Mouse (Mus musculus) hindbrain, embryonic 11.5 days (tissue): ENCODE measurements around the gene Tubb2a. TPM values are rescaled to one million over a fixed set of nuclear protein-coding genes. Genes with fewer than 3 reads are reported as not detected.

Experiments
- ATAC-seq: fragments of 200-750 bp; cut with Nextera tagmentation; 2 replicates; pipeline ENCODE4 v1.8.0; 2017; ENCODE audit warnings: mild to moderate bottlenecking, moderate TSS enrichment, moderate library complexity; ENCODE audit not compliant: low FRiP score
- DNase-seq: peaks from one replicate; pipeline ENCODE4 v3.0.0-alpha.2; 2015; ENCODE audit warnings: low spot score
- H3K27ac ChIP-seq: fragments of 300-500 bp; sonication (generic); 2 replicates; pipeline ENCODE4 v1.5.1; 2014; ENCODE audit warnings: mild to moderate bottlenecking, low read depth, low read length
- H3K27me3 ChIP-seq: fragments of 300-500 bp; sonication (generic); 2 replicates; pipeline ENCODE4 v1.6.1; 2014; ENCODE audit warnings: mild to moderate bottlenecking, low read length, moderate library complexity, mixed read lengths; ENCODE audit not compliant: control insufficient read depth, insufficient read depth
- H3K36me3 ChIP-seq: fragments of 300-500 bp; sonication (generic); 2 replicates; pipeline ENCODE4 v1.6.1; 2014; ENCODE audit warnings: mild to moderate bottlenecking, low read length, moderate library complexity, mixed read lengths; ENCODE audit not compliant: control insufficient read depth, insufficient read depth
- H3K4me1 ChIP-seq: fragments of 300-500 bp; sonication (generic); replicated peaks from 2 replicates; pipeline ENCODE4 v1.6.1; 2014; ENCODE audit warnings: low read length, mixed read lengths; ENCODE audit not compliant: control insufficient read depth, insufficient read depth
- H3K4me2 ChIP-seq: fragments of 300-500 bp; sonication (generic); replicated peaks from 2 replicates; pipeline ENCODE4 v1.6.1; 2014; ENCODE audit warnings: mild to moderate bottlenecking, low read depth, low read length
- H3K4me3 ChIP-seq: fragments of 300-500 bp; sonication (generic); 2 replicates; pipeline ENCODE4 v1.5.1; 2014; ENCODE audit warnings: low read depth, low read length
- H3K9ac ChIP-seq: fragments of 300-500 bp; sonication (generic); 2 replicates; pipeline ENCODE4 v1.6.1; 2014; ENCODE audit warnings: low read depth, low read length
- H3K9me3 ChIP-seq: fragments of 300-500 bp; sonication (generic); 2 replicates; pipeline ENCODE4 v1.6.1; 2016; ENCODE audit warnings: low read length; ENCODE audit not compliant: control insufficient read depth
- WGBS: fragments of 180-500 bp; shearing (Covaris S2); extraction: QIAGEN DNeasy Blood & Tissue Kit; methylation state at CpG from one replicate; pipeline ENCODE4 v1.1.7; 2014; 5-methylcytosine and 5-hydroxymethylcytosine counted together
- polyA plus RNA-seq: library from polyadenylated mRNA; unstranded; fragments of >200 nt; fragmentation: Nextera tagmentation; extraction: Ambion mirVana; gene quantifications from 2 replicates; pipeline ENCODE4 v1.2.1, GENCODE M21; 2014

The Tubb2a gene
- polyA plus RNA-seq, 1 experiment from 2014 or later, result 422 TPM

- Histone ChIP-seq H3K9ac (no peak overlapping the region), H3K27ac (no peak overlapping the region), H3K4me3 (no peak overlapping the region), H3K36me3 (no peaks in the 10 kb centered on the region), H3K4me1 (no peaks in the 10 kb centered on the region), H3K27me3 (no peaks in the 10 kb centered on the region), H3K9me3 (no peaks in the 10 kb centered on the region), H3K4me2 (no peak overlapping the region)
- WGBS, result 90% methylated on average over 5 of the region's 5 CpGs
- no peak for ATAC-seq
- no peak for DNase-seq
Measured at GRCm38 (mm10) chr13:34112369-34113081, 34.7 kb upstream of the Tubb2a start.

DNA sequence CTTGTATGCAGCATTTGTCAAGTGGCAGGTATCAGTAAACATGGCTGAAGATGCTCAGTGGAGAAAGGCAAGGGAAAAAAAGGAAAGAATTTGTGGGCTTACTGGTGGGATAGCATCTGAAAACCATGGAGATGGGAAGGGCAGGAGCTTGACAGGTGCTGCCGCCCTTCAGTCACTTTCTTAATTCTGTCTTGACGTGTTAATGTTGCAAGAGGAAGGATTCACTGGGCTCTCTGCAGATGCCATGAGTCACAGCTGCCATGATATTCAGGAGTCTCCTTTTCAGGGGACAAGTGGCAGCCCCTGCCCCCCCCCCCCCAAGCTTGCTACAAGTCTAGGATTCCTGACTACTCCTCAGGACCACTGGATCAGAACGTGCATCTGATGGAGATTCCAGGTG lies 34.1 kb upstream of the Tubb2a start:
- Histone ChIP-seq H3K27ac (no peak overlapping the region), H3K36me3 (no peaks in the 10 kb centered on the region), H3K4me3 (no peak overlapping the region), H3K27me3 (no peaks in the 10 kb centered on the region), H3K9ac (no peak overlapping the region), H3K4me2 (no peak overlapping the region), H3K4me1 (no peaks in the 10 kb centered on the region), H3K9me3 (no peaks in the 10 kb centered on the region)
- DNase-seq (no peak), ATAC-seq (no peak)
- 82% methylated on average over 3 of the region's 3 CpGs for WGBS

DNA sequence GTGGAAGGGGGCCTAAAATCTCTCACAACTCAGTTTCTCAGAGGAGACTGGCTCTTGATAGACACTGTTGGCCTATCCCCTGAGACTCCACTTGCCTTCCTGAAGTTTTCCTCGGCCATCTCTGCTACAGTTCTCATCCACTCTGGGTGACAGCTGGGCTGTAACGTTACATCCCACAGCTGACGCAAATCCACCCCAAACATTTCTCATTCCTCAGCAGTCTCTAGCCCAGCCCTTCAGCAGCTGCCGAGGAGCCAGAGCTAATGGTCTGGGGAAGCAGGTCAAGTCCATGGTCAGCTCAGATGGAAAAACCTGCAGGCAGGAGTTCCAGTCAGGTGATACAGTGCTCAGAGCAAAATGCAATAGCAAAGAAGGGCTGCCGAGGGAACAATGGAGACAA lies 33.2 kb upstream of the Tubb2a start:
- H3K27ac ChIP-seq, result no peak overlapping the region
- no peak overlapping the region for H3K9ac ChIP-seq
- ATAC-seq (no peak), DNase-seq (no peak)
- H3K4me1 ChIP-seq, result no peaks in the 10 kb centered on the region
- no peaks in the 10 kb centered on the region for H3K9me3 ChIP-seq
- no peak overlapping the region for H3K4me2 ChIP-seq
- H3K27me3 ChIP-seq, result no peaks in the 10 kb centered on the region
- no peak overlapping the region for H3K4me3 ChIP-seq
- no peaks in the 10 kb centered on the region for H3K36me3 ChIP-seq
- 76% methylated on average over 5 of the region's 5 CpGs for WGBS

DNA sequence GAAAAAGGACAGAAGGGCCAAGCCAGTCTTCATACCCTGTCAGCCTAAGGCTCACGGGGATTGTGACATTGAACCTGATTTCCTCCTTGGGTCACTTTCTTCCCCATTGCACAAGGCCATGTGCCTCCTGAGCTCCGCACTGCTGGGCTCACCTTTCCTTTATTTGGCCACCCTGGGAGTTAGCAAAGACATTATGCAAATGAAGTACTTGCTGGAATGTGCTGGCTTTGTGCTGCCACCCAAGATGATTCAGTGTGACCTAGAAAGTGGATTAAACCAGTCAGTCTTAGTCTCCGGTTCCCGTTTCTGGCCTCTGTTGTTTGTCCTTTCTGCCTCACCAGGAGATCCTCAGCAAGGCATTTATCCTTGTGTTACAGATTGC lies 31.9 kb upstream of the Tubb2a start:
- H3K4me2 ChIP-seq, result no peak overlapping the region
- H3K4me3 ChIP-seq, result no peak overlapping the region
- H3K9me3 ChIP-seq, result no peaks in the 10 kb centered on the region
- ATAC-seq, result no peak
- DNase-seq, result no peak
- H3K9ac ChIP-seq, result no peak overlapping the region
- WGBS, result 44% methylated on average over 4 of the region's 4 CpGs
- no peak overlapping the region for H3K27ac ChIP-seq
- no peaks in the 10 kb centered on the region for H3K27me3 ChIP-seq
- H3K36me3 ChIP-seq, result no peaks in the 10 kb centered on the region
- H3K4me1 ChIP-seq, result no peaks in the 10 kb centered on the region

DNA sequence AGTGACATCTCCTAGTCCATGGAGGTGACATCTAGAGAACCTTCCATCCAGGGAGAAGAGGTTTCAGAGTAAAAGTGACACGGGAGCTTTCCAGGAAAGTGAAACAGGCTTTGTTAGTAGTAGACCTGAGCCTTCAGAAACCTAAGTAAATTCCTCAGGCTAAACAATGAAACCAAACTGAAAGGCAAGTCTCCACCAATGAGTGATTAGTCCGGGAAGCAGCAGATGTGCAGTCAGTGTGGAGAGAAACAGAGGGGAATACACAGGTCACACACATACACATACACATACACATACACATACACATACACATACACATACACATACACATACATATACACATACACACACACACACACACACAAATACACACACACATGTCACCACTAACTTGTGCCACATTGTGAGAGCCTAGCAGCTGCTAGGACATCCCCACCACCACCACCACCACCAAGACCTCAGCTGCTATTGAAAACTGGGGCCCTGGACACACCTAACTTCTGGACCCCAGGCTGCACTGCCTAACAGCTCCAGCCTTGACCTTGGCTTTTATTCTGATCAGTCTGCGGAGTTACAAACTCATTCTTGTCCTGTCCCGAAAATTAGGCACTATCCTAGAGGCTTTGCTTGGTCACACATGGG lies 31.3 kb upstream of the Tubb2a start:
- no peak overlapping the region for H3K9ac ChIP-seq
- H3K4me1 ChIP-seq, result no peaks in the 10 kb centered on the region
- DNase-seq, result no peak
- H3K27me3 ChIP-seq, result no peaks in the 10 kb centered on the region
- 75% methylated on average over 4 of the region's 4 CpGs for WGBS
- H3K9me3 ChIP-seq, result no peaks in the 10 kb centered on the region
- H3K36me3 ChIP-seq, result no peaks in the 10 kb centered on the region
- H3K4me3 ChIP-seq, result no peak overlapping the region
- H3K4me2 ChIP-seq, result no peak overlapping the region
- no peak overlapping the region for H3K27ac ChIP-seq
- ATAC-seq, result no peak

GRCm38 (mm10) chr13:34106999-34107398 lies 29.2 kb upstream of the Tubb2a start:
- no peak for ATAC-seq
- Histone ChIP-seq H3K4me3 (no peak overlapping the region), H3K4me1 (no peaks in the 10 kb centered on the region), H3K27me3 (no peaks in the 10 kb centered on the region), H3K27ac (no peak overlapping the region), H3K4me2 (no peak overlapping the region), H3K36me3 (no peaks in the 10 kb centered on the region), H3K9me3 (no peaks in the 10 kb centered on the region), H3K9ac (no peak overlapping the region)
- DNase-seq, result no peak
- 96% methylated on average over 1 of the region's 1 CpGs for WGBS

- H3K27me3 ChIP-seq, result no peaks in the 10 kb centered on the region
- no peaks in the 10 kb centered on the region for H3K4me1 ChIP-seq
- no peak for ATAC-seq
- 74% methylated on average over 2 of the region's 2 CpGs for WGBS
- DNase-seq, result no peak
- no peaks in the 10 kb centered on the region for H3K36me3 ChIP-seq
- H3K9ac ChIP-seq, result no peak overlapping the region
- no peak overlapping the region for H3K27ac ChIP-seq
- no peaks in the 10 kb centered on the region for H3K9me3 ChIP-seq
- H3K4me3 ChIP-seq, result no peak overlapping the region
- no peak overlapping the region for H3K4me2 ChIP-seq
Measured at GRCm38 (mm10) chr13:34106256-34106655, 28.4 kb upstream of the Tubb2a start.

GRCm38 (mm10) chr13:34105364-34105763 lies 27.6 kb upstream of the Tubb2a start:
- DNase-seq (no peak), ATAC-seq (no peak)
- 90% methylated on average over 1 of the region's 1 CpGs for WGBS
- Histone ChIP-seq H3K4me1 (no peaks in the 10 kb centered on the region), H3K27ac (no peak overlapping the region), H3K9me3 (no peaks in the 10 kb centered on the region), H3K4me3 (no peak overlapping the region), H3K9ac (no peak overlapping the region), H3K4me2 (no peak overlapping the region), H3K27me3 (no peaks in the 10 kb centered on the region), H3K36me3 (no peaks in the 10 kb centered on the region)

GRCm38 (mm10) chr13:34101908-34102307 lies 24.1 kb upstream of the Tubb2a start:
- no peaks in the 10 kb centered on the region for H3K4me1 ChIP-seq
- no peaks in the 10 kb centered on the region for H3K36me3 ChIP-seq
- DNase-seq (no peak), ATAC-seq (no peak)
- H3K4me3 ChIP-seq, result no peak overlapping the region
- H3K9ac ChIP-seq, result no peak overlapping the region
- 88% methylated on average over 9 of the region's 9 CpGs for WGBS
- no peaks in the 10 kb centered on the region for H3K9me3 ChIP-seq
- H3K27ac ChIP-seq, result no peak overlapping the region
- no peaks in the 10 kb centered on the region for H3K27me3 ChIP-seq
- H3K4me2 ChIP-seq, result no peak overlapping the region
